Mouse (Mus musculus) CD4-positive helper T cell, adult 2 months (primary cell): Measurements from ENCODE around the gene Shld2.
A peak's percentile ranks its signal among the peaks of the same experiment; 100 is the strongest.

ENCODE experiments used
- DNase-seq: peaks from one replicate; pipeline ENCODE4 v3.0.0-alpha.2; 2012; ENCODE audit warnings: low read depth, missing footprints, low spot score

Shld2 gene

GRCm38 (mm10) chr14:34310234-34310965, at the start of gene Shld2, which contains the start of gene Glud1:
TSS of gene Shld2 (minus strand) at chr14:34310493.
TSS of gene Glud1 (plus strand) at chr14:34310727.
- DNase-seq, result peak; percentile 94

GRCm38 (mm10) chr14:34359676-34360244, 49.5 kb upstream of the Shld2 start:
- DNase-seq, result no peak

GRCm38 (mm10) chr14:34357671-34358455, 47.6 kb upstream of the Shld2 start:
- DNase-seq, result no peak

GRCm38 (mm10) chr14:34355301-34355700, 45.0 kb upstream of the Shld2 start, which contains the start of gene Fam25c:
TSS of gene Fam25c (minus strand) at chr14:34355433.
- no peak for DNase-seq

- no peak for DNase-seq
Measured at GRCm38 (mm10) chr14:34354456-34354855, 44.2 kb upstream of the Shld2 start.

- no peak for DNase-seq
Measured at GRCm38 (mm10) chr14:34353326-34353725, 43.0 kb upstream of the Shld2 start.

DNA sequence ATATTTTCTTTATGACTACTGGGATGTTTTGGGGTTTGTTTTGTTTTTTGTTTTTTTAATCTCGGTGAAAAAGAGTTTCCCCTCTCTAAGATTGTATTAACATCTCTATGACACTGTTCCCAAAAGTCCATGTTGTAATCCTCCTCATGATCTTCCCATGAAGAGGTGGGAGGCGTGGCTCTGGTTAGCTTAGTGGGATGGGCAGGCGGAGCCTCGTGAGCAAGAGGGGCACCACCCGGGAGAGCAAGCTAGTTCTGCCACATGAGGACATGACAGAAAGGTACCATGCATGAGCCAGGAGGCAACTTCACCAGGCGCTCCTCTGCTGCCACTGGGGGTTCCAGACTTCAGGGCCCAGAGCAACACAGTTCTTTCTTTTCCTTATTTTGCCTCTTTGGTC, 42.2 kb upstream of the Shld2 start:
- no peak for DNase-seq

DNA sequence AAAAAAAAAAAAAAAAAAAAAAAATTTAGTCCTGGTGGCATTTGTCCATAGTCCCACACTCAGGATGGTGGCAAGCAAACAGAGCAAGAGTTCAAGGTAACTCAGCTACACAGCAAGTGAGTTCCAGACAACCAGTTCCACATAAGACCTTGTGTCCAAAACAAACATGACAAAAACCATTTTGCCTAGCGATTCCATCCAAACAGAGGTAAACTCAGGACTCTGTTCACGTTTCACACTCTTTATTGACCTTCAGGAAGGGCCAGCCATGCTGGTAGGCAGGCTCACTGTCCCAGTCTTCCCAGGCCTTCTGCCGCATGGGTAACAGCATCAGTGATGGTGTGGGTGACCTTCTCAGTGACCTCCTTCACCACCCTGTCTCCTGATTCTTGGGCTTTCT, 41.4 kb upstream of the Shld2 start:
- DNase-seq, result no peak

GRCm38 (mm10) chr14:34349007-34349406, 38.7 kb upstream of the Shld2 start:
- no peak for DNase-seq

DNA sequence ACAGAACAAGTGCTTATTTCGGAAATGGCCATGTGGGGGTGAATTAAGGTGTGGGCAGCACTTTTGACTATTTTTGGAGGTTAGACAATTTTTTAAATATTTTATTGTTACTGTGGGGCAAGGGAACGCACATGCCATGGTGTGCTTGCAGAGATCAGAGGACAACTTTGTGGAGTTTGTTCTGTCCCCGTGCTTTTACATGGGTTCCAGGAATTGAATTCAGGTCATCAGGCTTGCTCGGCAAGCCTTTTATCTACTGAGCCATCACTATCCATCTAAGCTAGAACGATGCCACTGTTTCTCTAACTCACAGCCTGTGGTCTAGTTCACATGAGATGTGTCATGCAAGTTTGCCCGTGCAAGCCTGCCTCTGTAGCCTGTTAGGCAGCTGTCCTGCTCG, 38.0 kb upstream of the Shld2 start:
- no peak for DNase-seq

DNA sequence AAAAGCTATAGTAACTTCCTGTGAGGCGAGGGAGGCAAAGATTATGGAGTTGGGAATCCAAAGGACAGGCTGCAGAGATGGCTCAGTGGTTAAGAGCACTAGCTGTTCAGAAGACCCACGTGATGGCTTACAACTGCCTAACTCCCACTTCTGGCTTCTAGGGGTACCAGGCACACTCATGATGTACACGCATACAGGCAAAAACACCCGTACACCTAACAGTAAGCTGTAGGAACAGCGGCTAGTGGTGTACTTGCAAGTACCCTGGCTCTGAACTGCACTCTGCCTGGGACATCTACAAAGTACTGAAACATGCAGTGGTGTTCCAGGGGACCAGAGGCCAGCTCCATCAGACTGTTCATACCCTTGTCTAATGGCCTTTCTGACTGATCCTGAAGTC, 36.8 kb upstream of the Shld2 start:
- no peak for DNase-seq

DNA sequence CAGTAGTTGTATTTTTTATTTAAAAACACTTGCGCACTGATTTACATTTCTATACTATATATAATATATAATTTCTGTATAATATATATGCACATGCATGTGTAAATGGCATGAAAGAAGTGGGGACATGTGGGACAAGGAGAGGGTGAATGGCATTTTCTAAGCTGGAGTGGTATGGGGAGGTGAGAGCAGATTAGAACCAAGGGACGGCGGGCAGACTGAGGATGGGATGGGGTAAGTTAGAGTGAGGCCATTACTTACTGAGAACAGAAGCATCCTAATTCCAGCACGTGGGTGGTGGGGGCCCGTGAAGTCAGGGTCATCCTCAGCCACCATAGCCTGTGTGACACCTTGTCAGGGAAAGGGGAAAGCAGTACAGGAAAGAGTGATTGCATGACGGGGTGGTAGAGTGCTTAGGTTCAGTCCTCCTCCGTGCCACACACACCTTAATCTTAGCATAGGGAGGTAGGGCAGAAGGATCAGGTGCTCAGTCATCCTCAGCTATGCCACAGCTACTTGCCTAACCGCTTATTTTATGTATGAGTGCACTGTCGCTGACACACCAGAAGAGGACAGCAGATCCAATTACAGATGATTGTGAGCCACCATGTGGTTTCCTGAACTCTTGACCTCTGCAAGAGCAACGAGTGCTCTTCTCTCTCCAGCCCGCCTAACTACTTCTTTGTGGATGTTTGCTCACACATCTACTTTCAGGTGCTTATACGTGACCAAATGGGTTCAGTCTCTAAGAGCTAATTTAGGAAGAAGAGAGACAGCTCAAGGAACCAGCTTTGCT, 35.7 kb upstream of the Shld2 start:
- DNase-seq, result no peak

DNA sequence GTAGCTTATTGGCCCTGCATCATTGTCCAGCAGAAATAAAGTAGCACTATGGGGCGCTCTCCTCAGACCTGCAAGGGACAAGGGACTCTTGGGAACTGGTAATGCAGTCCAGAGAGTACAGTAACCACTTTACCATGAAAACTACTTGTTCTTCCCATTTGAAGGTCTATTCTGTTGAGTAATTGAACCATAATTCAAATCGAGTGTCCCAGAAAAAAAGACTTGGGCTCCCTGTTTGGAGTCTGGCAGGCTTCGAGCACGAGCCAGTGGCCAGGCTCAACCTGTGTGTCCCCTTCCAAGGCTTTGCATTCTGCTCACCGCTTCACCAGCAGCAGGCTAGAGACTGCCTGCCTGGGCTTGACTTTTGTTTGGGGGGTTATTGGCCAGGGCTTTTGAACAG, 34.1 kb upstream of the Shld2 start:
- DNase-seq, result no peak

DNA sequence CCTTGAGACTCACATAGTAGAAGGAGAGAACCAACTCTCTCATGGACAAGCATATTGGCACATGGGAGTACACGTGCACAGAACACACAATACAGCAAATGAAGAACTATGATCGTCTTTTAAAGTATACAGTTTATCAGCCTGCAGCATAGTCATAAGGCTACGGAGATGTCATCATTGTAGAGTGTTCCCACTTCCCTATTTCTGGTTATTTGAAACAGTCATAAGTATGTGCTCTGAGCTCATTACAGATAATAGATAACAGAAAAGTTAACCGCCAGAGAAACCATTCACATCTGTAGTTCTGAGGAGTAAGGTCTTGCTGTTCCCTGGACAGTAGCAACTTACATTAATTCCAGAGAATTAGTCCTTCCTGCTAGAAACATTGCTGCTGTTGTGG, 32.8 kb upstream of the Shld2 start:
- DNase-seq, result no peak

DNA sequence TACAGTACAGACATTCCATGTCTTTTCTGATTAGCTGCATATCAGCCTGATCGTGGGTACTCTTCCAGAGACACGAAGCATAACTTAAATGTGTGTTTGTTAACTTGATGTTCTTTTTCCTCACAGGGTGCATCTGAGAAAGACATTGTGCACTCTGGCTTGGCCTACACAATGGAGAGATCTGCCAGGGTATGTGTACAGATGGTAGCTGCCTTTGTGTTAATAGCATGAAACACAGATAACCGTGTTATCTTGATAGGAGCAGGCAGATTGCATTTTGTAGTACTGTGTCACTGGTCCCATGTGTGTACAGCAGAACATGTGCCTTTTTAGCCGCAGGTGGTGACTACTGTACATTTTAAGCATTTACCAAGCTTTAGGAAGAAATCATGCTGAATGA, 31.7 kb upstream of the Shld2 start:
- DNase-seq, result no peak

DNA sequence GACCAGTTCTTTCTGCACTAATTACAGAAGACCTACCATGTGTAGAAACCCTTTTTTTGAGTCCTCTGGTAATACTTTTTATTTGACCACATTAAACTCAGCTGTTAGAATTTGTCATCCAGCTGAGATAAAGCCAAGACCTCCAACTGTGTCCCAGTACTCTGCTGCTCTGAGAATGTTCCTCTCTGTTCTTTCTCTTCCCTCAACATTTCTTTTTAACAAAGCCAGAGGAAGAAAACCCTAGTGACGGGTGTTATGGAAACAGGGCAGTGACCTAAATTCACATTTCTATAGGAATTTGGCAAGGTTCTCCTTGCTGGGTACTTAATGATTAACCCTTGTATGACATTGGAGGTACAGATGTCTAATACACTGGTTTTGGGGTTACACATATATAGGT, 29.2 kb upstream of the Shld2 start:
- DNase-seq, result no peak

DNA sequence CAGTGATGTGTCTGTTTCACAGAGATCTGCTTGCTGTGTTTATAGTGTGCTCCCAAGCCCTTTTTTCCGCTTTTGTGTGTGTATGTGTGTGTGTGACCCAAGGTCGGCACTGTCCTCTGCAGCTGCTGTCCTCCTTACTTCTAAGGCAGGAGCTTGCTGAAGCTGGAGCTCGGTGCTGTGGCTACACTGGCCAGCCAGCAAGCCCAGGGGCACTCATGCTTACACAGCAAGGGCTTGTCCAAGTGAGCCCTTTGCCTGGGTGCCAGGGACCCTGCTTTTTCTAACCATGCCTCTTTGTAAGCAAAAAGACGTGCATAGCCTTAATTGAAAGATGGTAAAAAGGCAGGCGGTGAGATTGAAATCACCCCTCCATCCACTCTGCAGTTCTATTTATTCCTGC, 22.2 kb upstream of the Shld2 start:
- no peak for DNase-seq

GRCm38 (mm10) chr14:34331886-34332285, 21.6 kb upstream of the Shld2 start:
- DNase-seq, result no peak

DNA sequence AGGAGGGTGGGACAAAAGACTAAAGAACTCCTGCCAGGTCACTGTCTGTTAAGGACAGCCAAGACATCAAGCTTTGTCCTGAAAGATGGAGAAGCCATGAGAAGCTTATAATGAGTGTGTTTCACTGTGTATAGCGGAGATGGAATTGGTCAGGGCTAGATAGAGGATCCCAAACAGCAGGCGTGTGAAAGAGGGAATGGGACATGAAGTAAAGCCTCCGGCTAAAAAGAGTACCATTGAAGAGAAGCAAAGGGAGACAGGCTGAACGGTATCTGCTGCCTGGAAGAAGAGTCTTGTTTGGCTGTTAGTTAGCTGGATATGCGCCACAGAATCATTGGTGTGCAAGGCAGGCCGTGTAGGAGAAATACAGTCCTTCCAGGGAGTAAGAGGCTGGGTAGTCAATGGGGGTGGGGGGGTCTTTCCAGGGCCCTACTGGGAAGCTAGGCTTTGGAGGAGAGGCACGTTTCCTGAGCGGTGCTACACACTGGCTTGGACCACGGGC, 20.4 kb upstream of the Shld2 start:
- no peak for DNase-seq

DNA sequence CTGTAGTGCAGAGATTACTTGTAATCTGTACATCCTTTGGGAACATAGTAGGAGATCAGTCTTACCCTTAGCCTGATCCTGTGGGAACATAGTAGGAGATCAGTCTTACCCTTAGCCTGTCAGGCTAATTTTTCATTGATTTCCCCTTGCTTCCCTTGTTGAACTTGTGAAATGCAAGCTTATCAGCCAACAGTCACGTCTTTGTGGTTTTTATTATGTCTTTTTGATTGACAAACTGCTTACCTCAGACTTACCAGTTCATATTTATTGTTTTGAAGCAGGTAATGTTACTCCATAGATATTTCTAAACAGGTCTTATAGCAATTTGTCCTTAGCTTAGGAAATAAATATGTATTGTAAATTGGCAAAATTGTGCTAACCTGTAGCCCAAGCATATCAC, 17.3 kb upstream of the Shld2 start:
- no peak for DNase-seq

DNA sequence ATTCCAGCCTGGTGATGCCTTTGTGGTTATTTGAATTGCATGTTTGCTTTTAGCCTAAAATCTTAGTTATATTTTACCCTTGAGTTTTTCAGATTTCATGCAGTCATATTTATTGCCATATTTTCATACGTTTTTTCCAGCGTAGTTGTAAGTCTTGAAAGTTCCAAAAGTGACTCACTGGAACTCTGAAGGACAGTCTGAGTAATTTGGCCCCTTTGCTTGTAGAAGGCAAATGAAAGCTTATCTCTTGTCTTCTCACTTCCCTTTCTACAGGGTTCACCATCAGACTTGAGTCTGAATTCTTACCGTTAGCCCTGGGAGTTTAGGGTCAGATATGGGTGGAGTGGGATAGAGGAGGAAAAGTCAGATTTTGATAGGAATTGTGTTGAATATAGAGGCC, 16.3 kb upstream of the Shld2 start:
- no peak for DNase-seq
